Mouse (Mus musculus): ENCODE measurements around the gene Mcur1.

Gene Mcur1

GRCm38 (mm10) chr13:43562726-43563125 lies 2.7 kb upstream of the Mcur1 start:
- no peak for DNase-seq

DNA sequence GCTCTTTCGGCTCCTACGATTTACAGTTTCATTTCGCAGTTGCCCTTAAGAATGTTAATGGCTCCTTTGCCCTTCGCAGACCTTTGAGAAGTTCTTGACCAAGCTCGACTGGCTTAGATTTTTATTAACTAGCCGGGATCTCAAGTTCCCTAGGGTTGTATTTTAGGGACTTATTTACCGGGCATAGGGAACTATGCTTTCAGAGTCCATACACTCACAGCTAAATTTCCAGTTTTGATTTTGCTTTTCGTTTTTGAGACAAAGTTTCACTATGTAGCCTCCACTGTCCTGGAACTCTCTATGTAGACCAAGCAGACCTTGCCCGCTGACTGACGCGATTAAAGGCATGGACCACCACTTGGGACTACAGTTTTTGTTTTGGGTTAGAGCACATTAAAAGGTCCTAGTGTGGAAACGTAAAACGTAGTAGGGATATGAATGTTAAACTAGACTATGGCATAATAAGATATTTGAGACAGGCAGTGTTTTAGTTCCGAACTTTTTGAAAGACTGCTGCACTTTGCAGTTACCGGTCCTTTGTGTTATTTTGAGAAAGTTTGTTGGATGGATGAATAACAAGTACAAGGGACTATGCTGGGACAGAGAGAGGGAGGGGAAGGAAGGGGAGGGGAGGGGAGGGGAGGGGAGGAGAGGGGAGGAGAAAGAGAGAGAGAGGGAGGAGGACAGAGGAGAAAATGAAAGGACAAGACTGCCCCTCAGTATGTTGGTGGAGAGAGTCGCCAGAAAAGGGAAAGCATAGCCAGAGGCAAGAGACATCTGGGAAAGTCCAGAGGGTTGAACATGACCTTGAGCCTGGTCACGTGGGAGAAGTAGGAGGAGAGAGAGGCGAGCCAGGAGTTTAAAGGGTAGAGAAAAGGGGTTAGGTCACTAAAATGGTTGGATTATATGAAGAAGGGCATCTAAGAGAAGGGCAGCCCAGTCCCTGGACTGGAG lies 744 bp upstream of the Mcur1 start:
- no peak for DNase-seq

- DNase-seq = no peak
These were observed 1.0 kb downstream of the Mcur1 start for GRCm38 (mm10) chr13:43558959-43559358.

GRCm38 (mm10) chr13:43558357-43558756 lies 1.6 kb downstream of the Mcur1 start:
- no peak for DNase-seq

GRCm38 (mm10) chr13:43556913-43557542 lies 3.0 kb downstream of the Mcur1 start:
- no peak for DNase-seq

DNA sequence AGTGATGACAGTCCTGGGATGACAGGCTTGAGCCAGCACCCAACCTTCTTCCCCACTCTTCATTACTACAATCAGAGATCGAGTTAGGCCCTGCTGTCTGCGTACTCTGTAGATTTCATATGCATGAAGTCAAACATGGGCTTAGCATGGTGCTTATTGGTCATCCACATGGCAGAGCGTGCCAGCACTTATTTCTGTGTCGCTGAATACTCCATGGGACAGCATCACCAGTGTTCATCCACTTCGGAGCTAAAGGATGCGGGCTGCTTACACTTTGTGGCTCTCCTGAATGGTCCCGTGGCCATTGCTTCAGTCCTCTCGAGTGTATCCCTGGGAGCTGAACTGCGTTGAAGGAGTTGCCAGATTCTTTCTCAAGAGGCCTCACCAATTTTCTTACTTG lies 4.7 kb downstream of the Mcur1 start:
- DNase-seq = no peak

GRCm38 (mm10) chr13:43554827-43555226 lies 5.2 kb downstream of the Mcur1 start:
- peak; percentile 54 for DNase-seq

GRCm38 (mm10) chr13:43550676-43551075 lies 9.3 kb downstream of the Mcur1 start:
- no peak for DNase-seq

GRCm38 (mm10) chr13:43549870-43550269 lies 10.1 kb downstream of the Mcur1 start:
- DNase-seq = no peak

GRCm38 (mm10) chr13:43549078-43549698 lies 10.8 kb downstream of the Mcur1 start:
- no peak for DNase-seq

DNA sequence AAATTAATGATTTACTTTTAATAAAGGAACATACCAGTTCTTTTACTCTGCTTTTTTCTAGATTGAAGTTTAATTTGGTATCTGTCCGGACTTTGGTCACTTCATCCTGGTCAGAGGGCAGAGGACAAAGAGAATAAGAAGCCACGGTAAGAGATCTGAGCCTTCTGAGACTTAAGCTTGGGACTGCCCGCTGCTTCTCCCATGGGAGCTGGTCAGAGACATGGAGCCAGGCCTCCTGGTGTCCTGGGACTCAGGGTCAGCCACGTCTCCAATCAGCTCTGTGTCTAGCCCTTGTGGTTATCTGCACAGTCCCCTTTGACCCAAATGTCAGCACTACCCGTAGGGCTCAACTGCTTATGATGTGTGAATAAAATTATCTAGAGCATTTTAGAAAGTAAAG lies 11.4 kb downstream of the Mcur1 start:
- no peak for DNase-seq

- DNase-seq = peak; percentile 80
These were observed 13.1 kb downstream of the Mcur1 start for GRCm38 (mm10) chr13:43546861-43547260.

DNA sequence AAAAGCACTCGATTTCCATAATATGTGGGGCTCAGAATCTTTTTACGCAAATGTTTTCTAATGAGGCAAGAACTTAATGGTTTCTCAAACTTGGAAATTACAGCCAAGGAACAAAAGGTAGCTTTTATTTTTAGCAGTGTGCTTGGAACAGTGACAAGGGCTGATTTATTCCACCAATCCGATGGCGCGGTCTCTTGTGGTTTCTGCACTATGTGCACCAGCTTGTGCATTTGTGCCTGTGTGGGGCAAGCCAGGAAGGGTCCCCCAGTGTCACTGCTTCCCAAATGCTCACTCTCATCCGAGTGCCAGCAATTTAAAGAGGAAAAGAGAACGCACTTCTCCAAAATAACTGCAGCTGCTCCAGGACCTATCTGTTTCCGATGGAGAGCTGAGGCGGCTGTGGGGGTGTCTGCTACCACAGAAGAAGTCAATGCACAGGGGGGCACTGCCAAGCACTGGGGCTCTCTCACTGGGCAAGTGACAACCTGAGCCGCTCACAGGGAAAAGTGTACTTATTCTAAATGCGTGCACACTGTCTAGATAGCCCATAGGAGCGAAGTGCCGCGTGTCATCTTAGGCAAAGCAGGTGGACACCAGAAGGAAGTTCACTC lies 19.7 kb downstream of the Mcur1 start:
- DNase-seq = no peak

DNA sequence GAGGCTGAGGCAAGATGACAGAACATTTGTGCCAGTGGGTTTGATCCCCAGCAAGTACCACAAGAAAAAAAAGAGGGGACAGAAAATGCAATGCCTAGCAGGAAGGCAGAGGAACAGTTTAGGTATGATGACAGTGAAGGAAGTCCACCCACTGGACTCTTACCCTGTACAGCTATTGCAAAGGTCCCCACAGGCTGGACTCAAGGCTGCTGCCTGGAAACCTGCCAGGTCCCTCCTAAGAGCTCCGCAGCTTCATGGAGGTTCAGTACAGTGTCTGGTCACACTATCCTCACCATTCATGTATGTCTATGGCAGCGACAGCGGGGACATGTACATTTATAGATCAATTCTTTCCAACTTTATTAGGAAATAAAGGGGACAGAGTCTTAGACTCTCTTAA lies 20.6 kb downstream of the Mcur1 start:
- no peak for DNase-seq

- no peak for DNase-seq
These were observed 22.1 kb downstream of the Mcur1 start for GRCm38 (mm10) chr13:43537854-43538253.

GRCm38 (mm10) chr13:43534015-43534414 lies 26.0 kb downstream of the Mcur1 start:
- DNase-seq = no peak

DNA sequence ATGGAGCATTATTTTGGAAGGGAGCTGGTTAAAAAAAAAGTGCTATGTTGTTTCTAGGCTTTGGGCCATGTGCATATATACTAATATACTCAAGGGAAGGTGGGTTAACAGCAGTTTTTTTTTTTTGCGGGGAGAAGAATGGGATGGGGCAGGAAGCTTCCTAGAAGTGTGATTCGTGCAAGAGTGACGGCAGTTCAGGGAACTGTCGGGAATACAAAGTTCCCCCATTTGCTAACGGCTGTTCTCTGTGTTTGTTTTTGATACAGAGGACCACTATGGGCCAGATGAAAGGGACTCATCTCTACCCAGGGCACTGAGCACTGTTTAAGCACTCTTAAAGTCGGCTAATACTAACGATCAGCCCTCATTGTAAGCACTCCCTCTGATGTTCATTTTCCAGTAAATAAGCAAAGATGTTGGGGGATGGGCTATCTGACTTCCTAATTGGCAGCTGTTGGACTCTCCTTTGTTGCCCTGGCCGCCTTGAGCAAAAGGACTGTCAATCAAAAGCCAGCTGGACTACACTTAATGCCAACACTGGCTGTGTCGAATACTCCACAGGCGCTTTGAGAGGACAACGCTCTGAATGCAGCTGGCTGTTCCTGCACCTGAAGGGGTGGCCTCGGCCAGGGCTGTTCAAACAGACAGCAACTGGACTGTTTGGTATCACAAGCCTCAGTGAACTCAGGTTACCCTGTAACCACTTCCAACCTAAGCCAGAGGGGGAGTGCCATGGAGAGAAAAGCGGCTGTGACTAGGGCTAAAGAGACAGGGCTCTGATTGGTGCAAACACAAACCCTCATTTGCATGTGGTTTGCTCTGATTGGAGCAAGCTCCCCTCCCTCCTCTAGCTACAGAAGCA lies 28.9 kb downstream of the Mcur1 start:
- peak; percentile 52 for DNase-seq

DNA sequence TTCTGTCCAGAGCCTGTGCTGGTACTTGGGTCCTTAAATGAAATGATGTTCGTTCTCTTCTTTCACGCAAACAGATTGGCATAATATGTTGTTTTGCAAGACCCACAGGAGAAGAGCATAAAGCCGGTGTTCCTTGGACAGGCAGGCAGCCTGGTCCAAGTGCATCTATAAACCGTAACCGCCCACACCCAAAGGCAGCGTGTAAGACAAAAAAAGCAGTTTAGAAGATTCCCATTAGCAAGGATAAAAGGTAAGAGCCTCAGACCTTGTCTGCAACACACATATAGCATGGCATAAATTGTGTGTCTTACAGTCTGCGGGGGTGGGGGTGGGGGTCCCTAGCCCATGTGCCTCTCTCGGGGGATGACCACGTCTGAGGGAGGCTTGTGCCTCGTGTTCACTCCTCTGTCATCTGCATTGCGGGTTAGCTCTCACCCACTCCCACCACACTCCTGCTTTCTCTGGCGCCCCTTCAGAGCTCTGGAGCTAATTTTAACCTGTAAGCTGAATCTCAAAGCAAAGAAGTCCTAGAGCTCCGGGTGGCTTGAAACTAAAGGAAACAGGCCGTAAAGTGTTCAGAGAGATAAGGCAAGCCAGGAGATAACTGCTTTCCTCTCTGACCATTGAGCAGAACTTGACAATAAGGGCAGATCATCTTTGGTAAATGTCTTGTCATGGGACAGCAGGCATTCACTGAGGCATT lies 29.7 kb downstream of the Mcur1 start:
- DNase-seq = no peak

- no peak for DNase-seq
These were observed 33.7 kb downstream of the Mcur1 start for GRCm38 (mm10) chr13:43526289-43526688.

GRCm38 (mm10) chr13:43525363-43526134 lies 34.4 kb downstream of the Mcur1 start:
- DNase-seq = peak; percentile 34

Data from thymus, postnatal 14 days (tissue).